Mouse (Mus musculus) c-Kit-positive CD71-positive TER-119-positive erythroid progenitor cells, embryonic 14.5 days (primary cell): ENCODE measurements around the gene Abl2.

Experiments used
- DNase-seq: peaks from one replicate; pipeline ENCODE4 v3.0.0-alpha.2; 2013; ENCODE audit warnings: low spot score

The Abl2 gene

GRCm38 (mm10) chr1:156671921-156672320, 113.3 kb downstream of the Abl2 start:
- DNase-seq = no peak

- no peak for DNase-seq
These were observed 114.3 kb downstream of the Abl2 start for GRCm38 (mm10) chr1:156672720-156673475.

GRCm38 (mm10) chr1:156673476-156674194, 115.0 kb downstream of the Abl2 start:
- no peak for DNase-seq

DNA sequence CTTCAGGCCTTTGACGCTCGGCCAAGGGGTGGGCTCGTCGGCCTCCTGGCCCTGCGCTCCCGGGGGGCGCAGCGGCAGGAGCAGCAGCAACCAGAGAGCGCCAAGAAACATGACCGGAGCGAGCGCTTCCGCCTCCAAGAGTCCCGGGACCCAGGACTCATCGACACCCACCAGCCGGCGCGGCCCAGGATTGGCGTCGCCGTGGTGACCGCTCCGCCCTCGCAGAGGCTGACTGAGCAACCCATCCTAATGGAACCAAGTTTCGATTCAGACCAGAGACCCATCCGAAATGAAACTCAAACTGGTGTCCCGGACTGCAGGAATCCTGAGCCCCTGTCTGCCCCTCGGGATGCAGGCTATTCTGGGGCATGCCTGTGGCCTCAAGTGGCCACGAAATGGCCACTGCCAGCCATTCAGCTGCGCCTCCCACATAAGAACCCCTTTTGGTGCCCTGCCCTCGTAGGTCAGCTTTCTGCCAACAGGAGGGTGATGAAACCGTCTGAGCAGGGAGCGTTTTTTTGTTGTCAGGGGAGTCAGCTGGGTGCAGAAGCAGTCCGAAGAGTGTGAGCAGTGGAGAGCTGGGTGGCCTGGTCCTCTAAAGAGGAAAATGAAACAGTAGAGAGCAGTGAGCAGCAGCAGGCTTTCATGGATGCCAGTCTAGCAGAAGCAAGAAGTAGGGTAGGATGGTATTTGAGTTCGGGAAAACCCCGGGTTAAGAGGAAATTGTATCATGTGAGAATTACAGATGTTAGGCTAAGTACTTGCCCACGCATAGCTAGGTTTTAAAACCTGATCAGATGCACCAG, 115.8 kb downstream of the Abl2 start, which contains the start of gene Tor3a:
TSS of gene Tor3a (minus strand) at position 162 of the 806 bp plus-strand sequence.
- peak; percentile 40 for DNase-seq

GRCm38 (mm10) chr1:156676171-156676570, 117.6 kb downstream of the Abl2 start:
- peak; percentile 71 for DNase-seq

DNA sequence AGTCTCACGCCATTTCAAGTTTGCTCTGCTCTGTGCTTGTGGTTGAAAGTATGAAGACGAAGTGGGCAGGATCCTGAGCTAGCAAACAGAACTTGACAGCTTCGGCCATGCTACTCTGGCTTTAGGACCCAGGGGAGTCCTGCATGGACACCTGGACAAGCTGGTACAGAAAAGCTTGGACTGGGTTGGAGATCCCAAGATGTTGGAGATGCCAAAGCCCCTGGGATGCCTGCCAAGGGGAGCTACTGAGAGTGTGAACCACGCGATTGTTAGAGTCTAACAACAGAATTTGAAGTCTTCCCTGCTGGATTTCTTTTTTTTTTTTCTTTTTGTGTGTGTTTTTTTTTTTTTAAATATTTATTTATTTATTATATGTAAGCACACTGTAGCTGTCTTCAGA, 118.0 kb downstream of the Abl2 start:
- DNase-seq = no peak

DNA sequence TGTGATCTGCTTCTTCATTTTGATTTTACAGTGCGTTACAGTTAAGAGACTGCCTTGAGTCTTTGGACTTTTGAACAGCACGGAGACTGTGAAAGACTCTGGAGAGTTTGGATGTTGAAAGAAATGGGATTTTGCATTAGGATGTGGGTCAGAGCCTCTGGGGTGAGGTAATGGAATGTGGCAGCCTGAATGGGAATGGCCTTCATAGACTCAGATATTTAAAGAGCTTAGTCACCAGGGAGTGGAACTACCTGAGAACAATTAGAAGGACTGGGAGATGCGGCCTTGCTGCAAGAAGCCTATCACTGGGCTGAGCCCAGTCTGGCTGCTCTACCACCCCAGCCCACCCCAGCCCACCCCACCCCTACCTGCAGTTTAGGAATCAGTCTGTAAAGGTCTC, 118.6 kb downstream of the Abl2 start:
- DNase-seq = no peak

DNA sequence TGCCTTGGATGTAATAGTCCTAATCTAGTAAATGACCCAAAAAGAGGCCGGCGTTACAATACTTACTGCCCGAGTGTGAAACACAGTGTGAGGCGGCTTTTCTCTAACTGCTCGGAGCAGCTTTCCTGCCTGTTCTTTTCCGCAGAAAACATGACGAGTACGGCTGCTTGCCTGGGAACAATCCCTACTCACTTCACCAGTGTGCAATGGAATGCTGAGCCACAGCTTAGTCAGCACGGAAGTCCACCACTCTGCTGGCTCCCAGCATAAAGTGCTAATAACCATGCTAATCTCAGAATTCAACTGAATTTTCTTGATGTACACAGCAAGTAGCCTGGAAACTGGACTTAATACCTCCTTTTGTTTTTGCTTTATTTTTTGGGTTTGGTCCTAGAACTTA, 121.0 kb downstream of the Abl2 start:
- DNase-seq = no peak

GRCm38 (mm10) chr1:156686025-156686661, 127.6 kb downstream of the Abl2 start:
- DNase-seq = no peak
